Mouse (Mus musculus) myocyte (in vitro differentiated cells): ENCODE data around the gene Ankrd27.

Experiments used
- E2F4 ChIP-seq: IDR thresholded peaks from one replicate; pipeline ENCODE4 v1.6.1; 2011; ENCODE audit warnings: mild to moderate bottlenecking, control low read depth, moderate library complexity; ENCODE audit not compliant: insufficient read depth
- MYOD1 ChIP-seq, 3 experiments: IDR thresholded peaks; one replicate each; pipeline ENCODE4 v1.6.1; 2011; ENCODE audit warnings: control low read depth in 2 of 3, low read depth in 2 of 3, mild to moderate bottlenecking in 2 of 3, moderate library complexity in 1 of 3; ENCODE audit not compliant: insufficient read length in 2 of 3, control insufficient read depth in 1 of 3
- MYOG ChIP-seq, 3 experiments: IDR thresholded peaks; one replicate each; pipeline ENCODE4 v1.6.1; 2011; ENCODE audit warnings: control low read depth in 2 of 3, low read depth in 2 of 3, mild to moderate bottlenecking in 2 of 3; ENCODE audit not compliant: insufficient read length in 2 of 3, control insufficient read depth in 1 of 3, insufficient read depth in 1 of 3
- POLR2A ChIP-seq: IDR thresholded peaks from one replicate; pipeline ENCODE4 v1.6.1; 2011; ENCODE audit warnings: low read depth, mild to moderate bottlenecking, control low read depth, moderate library complexity; ENCODE audit not compliant: insufficient read length
- POLR2AphosphoS2 ChIP-seq: IDR thresholded peaks from one replicate; pipeline ENCODE4 v1.6.1; 2011; ENCODE audit warnings: low read depth, control low read depth; ENCODE audit not compliant: insufficient read length
- TCF12 ChIP-seq: IDR thresholded peaks from one replicate; pipeline ENCODE4 v1.6.1; 2011; ENCODE audit warnings: mild to moderate bottlenecking, control low read depth; ENCODE audit not compliant: poor library complexity, insufficient read depth, severe bottlenecking
- TCF3 ChIP-seq: IDR thresholded peaks from one replicate; pipeline ENCODE4 v1.6.1; 2011; ENCODE audit warnings: low read depth, control low read depth; ENCODE audit not compliant: insufficient read length
- USF1 ChIP-seq: IDR thresholded peaks from one replicate; pipeline ENCODE4 v1.6.1; 2011; ENCODE audit warnings: low read depth, mild to moderate bottlenecking, control low read depth, moderate library complexity

DNA sequence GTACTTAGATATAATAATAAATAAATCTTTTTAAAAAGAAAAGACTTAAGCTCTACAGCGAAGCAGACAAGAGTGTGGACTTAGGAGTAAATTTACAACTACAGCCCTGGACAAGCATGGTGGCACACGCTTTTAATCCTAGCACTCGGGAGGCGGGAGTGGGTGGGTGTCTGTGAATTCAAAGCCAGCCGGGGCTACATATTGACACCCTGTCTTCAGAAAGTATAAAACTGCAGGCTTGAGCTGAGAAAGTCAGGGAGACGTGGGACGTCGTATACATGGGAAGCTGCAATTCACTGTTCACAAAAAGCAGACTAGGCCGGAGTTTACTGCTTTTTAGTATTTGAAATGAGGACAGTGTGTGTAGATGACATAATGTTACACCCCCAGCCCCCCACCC lies 50.8 kb downstream of the Ankrd27 start:
- TF ChIP-seq POLR2A, result no peak
- no peak for TF ChIP-seq POLR2AphosphoS2
- no peak for TF ChIP-seq TCF12
- no peak for TF ChIP-seq MYOD1 (IDR thresholded peaks at IDR 0.05; ENCODE audit: control insufficient read depth in 1 of 3, insufficient read length in 2 of 3, low read depth in 2 of 3)
- TF ChIP-seq USF1, result no peak
- no peak for TF ChIP-seq TCF3
- TF ChIP-seq E2F4, result no peak
- no peak for TF ChIP-seq MYOG (IDR thresholded peaks at IDR 0.05; ENCODE audit: control insufficient read depth in 1 of 3, insufficient read depth in 1 of 3, insufficient read length in 2 of 3, low read depth in 2 of 3)
